Mouse (Mus musculus): ENCODE data around the gene Taar7a.

Taar7a gene

DNA sequence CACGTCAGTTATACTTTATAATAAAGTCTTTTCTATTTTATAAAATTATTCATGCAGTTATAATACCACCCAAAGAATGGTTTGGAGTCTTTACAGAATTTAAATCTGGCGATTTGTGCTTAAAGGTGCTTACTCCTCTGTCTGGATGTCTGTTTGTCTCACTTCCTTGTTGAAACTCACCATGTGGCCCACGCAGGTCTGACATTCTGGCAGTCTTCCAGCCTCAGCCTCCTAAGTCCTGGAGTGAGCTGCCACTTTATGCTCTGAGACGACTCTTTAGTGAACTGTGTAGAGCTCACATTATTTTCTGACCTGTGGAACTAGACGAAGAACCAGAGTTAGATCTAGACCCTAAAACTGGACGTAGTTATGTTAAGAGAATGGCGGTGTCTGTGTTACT is 45.3 kb downstream of the Taar7a start:
- no peak for DNase-seq (ENCODE audit: low read depth, low spot score)

DNA sequence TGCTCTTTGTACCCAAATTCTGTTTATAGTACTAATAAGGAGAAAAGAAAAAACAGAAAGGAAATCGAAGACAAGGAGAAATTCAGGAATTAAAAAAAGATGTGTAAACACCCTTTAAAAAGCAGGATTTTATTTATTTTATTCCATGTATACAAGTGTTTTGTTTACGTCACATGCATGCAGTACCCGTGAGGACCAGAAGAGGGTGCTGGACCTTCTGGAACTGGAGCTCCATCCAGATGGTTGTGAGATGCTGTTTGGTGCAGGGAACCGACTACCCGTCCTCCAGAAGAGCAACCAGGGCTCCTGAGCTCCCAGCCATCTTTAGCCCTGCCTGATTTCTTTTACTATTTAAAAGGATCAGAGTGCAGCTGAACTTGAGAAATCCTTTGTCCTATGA is 50.8 kb downstream of the Taar7a start:
- no peak for DNase-seq (ENCODE audit: low read depth, low spot score)
